Mouse (Mus musculus): ENCODE results near the gene Gpatch1.
A peak's percentile ranks its signal among the peaks of the same experiment; 100 is the strongest.

The Gpatch1 gene

DNA sequence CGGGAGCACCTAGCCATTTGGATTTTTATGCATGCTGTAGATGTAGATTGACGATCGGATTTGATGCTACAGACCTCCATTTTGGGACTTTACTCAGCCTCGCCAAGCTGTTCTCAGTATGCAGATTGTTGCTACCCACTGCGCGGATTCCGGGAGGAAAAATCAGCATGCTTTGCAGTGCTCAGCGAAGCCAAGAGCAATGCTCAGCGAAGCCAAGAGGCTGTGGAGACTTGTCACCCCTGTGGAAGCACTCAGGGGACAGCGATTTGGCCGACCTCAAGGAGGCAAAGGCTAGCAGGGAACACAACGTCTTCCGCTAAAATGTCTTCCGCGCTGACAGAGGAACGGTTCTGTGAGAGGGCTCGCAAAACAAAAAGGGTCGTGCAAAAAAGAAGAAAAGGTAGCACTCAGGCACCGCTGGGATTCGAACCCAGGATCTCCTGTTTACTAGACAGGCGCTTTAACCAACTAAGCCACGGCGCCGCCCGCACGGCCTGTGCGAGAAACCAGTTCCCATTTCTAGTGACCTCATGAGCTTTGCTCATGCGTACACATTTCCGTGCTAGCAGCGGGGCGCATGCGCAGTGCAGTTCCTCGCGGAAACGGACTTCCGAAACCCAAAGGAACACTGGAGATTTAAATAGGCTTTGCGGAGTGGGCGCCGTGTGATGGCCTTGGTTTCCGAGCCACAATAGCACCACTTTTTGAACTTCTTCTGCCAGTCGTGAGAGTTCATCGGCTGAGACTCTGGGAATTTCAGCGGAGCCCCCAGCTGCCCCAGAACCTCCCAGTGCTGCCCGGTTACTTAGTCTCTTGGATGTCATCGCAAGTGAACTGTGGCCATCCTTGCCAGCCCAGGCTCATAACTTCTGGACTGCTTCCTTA, 83.6 kb downstream of the Gpatch1 start:
- peak; percentile 97 for DNase-seq

DNA sequence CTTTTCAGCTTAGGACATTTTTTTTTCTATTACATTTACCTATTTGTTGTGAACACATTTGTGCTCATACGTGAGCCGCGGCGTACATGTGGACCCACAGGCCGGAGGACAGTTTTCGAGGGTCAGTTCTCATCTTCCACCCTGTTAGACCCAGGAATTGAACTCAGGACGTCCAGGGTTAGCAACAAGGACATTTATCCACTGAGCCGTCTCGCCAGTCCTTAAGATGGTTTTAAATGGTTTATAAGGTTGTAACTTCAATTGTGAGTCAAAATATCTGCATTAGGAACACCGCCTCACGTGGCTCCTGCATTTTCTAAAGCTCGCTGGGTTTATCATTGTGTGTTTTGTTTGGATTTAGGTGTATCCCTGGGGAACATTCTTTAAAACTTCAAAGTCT, 84.4 kb downstream of the Gpatch1 start:
- DNase-seq, result no peak

DNA sequence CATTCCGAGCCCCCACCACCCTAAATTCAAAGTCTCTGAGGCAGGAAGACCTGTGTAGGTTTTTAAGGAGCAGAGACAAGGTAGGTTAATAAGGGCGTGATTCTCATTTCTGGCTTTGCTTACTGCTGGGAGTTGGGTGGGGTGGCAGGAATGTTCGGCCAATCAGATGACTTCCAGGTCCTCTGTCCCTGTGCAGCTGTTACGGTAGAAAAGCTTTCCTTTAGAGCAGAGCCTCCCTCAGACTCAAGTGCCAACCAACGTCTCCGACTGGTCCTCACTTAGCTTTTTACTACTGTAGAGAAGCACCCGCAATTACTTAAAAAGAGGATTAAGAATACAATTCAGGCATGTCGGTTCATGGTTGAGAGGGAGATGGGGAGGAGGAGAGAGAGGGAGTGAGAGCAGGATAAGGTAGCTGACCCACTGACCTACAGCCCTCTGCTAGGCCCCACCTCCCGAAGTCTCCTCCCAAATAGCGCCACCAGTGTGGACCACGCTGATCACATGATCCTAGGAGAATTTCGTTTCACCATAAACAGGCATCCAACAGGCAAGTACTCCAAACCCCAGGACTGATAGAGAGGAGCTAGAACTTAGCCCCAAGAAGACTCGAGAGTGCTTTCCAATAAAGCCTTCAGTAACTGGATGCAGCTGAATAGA, 85.3 kb downstream of the Gpatch1 start:
- no peak for DNase-seq

DNA sequence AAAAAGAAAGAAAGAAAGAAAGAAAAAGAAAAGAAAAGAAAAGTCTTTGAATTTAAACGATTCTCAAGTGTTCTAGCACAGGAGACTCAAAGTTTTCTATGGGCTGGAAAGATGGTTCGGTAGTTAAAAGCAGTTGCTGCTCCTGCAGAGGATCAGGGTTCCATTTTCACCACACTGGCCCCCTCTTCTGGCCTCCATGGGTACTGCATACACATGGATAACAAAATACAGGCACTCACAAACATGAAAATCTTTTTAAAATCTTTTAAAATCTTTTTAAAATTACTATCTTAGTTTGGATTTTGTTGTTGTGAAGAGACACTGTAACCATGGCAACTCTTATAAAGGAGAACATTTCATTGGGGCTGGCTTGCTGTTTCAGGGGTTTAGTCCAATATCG, 87.9 kb downstream of the Gpatch1 start:
- DNase-seq, result no peak

Data from kidney, adult 11 months (tissue).